Mouse (Mus musculus) urinary bladder, postnatal 14 days (tissue): ENCODE measurements around the gene Nek7.

Experiments used
- DNase-seq: peaks from one replicate; pipeline ENCODE4 v3.0.0; 2021; ENCODE audit warnings: low spot score

Nek7 gene

DNA sequence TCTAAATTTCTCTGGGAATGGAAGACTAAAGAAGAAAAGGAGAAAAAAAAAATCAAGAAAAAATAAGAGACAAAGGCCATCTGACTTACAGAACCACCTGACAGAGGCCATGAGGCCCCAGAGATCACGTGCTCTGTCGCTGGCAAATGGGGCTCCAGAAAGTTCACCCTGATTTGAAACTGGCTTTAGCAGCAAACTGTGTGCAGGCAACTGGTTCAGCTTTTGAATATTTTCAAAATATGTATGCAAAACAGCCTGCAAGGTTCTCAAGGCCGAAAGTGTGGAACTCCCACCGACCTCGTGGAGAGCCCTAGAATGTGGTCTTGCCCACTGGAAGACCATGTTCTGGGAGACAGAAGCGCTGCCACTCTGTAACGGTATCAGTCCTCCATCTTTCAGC is 11.6 kb downstream of the Nek7 start:
- DNase-seq: no peak

DNA sequence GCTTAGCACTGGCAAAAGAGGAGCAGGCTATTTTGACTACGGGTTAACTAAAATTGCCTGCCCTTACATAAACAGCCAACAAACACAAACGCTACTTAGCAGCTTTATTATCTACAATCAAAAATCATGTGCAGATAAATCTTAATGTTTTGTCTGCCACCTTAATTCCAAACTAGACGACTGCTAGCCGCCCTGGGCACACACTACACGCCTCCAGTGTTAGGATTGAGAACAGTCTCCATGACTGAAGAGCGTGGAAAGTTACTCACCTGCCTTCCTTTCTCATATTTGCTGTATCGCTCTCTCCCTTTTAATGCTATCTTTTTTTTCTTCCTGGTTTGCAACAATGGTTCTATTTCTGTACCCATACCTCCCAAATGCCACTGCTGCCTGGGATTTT is 12.1 kb downstream of the Nek7 start:
- no peak for DNase-seq

DNA sequence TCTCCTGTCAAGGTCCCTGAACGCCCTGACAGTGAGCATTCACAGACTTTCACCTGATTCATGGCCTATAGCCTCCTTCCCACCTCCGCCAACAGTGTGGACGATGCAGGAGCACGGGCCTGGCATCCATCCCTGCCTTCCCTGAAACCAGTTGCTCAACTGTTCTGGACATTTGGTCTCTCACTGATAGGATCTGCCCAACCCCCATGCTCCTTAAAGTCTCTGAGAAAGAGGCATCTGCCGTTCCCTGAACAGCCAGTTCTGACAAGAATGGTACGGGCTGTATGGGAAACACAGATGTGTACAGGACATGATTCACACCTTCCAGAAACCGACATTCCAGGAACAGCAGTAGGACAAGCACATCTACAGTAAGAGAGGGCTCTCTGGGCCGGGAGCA is 13.2 kb downstream of the Nek7 start:
- peak; percentile 62 for DNase-seq

DNA sequence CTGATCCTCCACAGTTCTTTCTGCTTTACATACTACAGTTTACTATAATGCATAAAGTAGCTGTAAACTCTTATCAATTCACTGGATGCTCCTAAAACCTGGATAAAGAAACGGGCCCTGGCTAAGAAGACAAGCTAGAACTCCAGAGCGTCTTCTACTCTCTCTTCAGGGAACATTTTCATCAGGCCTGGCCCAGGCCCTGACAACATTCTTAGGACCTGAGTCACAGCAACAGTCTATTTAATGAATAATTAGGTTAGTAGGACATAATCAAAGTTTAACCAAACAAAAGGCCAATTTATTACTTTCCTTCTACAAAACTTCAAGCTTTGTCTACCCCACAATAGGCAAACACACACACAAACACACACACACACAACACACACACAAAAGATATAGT is 15.2 kb downstream of the Nek7 start:
- DNase-seq: peak; percentile 47

DNA sequence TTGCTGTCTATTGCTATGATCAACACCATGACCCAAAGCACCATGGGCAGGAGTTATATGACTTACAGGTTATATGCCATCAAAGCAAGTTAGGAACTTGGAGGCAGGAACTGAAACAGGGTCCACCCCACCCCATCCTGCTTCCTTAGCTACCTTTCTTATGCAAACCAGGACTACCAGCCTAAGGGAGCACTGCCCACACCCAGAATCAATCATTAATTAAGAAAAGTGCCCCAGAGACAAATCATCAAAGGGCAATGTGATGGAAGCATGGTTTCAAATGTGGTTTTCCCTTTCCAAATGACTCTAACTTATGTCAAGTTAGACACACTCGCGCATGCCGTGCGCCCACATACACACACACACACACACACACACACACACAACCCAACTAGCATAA is 16.0 kb downstream of the Nek7 start:
- DNase-seq: no peak

DNA sequence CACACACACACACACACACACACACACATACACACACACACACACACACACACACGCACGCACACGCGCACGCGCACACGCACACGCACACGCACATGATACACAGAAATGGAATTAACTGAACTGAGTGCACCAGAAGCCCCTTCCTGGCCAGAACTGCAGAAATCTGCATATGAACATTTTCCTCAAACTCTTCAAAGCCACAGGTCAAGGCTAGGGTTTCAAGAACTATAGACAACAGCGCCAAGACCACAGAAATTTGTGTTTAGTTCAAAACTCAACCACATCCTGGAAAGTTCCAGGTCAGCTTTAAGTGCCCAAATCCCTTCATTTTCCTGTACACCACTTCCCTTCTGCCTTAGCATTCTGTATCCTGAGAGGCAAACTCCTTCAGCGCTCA is 21.9 kb downstream of the Nek7 start:
- no peak for DNase-seq

DNA sequence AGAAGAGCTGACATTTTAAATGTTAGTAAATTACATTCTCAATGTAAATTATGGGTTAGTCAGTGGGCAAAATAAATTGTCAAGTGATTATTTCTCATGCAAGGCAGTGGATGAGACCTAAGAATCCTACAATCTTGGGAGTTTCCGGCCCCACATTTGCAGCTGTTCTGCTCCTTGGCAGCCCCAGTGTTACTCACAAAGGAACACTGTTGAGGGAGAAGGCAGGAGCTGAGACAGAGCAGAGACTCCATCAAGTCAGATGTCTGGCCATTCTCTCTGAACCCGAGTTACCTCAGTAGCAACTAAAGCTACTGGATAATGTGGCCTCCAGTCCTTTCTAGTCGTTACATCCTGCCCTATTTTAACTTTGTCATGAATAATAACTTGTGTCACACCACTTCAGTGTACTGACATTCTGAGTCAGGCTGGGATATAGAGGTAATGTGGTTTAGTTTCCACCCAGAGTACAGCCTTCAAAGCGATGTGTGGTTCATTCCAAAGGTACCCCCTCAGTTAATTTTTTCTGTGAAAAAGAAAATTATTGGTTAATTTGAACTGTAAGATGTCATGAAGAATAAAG is 23.7 kb downstream of the Nek7 start:
- DNase-seq: no peak

DNA sequence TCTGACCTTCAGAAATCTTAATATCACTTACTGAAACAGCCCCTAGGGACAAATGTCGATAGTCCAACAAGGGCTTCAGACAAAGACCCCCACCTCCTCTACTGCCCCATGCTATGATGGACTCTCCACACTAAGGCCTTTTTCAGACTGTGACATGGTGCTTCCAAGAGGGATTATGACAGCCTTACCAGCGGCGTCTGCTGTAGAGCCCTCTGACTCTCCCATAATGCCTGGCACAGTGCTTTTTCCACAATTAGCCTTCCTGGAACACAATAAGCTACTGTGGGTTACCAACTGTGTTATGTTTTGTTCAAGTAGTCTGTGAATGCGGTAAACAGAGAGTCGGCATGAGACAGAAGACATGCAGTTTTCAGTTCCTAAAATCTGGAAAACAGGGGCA is 25.0 kb downstream of the Nek7 start:
- no peak for DNase-seq

DNA sequence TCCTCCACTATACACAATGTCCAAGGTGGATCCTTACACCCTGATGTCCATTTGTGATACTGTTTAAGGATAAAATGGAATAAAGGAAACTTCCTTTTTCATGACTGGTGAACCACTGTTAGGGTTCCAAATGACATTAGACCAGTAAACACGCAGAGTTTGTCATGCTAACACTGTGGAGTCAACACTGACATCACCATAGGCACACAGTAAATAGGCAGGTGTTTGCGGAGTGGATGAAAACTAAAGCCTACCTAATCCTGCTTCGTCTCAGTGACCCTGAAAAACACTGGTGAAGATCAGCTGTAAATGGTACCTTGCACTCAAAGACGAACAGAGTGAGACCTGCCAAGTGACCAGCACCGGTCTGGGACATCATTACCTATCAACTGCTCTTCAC is 26.0 kb downstream of the Nek7 start:
- DNase-seq: no peak

DNA sequence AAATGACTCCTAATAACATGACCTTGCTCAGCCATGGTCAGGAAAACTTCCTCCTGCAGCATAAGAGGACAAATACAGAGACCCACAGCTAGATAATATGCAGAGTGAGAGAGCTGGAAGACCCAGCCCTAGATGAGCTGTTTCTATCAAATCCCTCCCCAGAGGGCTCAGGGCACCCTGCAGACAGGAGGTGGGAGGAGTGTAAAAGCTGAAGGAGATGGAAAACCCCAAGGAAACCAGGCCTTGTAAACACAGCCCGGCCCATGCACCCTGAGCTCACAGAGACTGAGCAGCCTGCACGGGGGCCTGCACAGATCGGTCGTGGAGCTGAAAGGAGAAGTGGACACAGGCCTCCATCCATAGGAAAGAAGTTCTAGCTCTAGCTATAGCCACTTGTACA is 27.5 kb downstream of the Nek7 start:
- no peak for DNase-seq

DNA sequence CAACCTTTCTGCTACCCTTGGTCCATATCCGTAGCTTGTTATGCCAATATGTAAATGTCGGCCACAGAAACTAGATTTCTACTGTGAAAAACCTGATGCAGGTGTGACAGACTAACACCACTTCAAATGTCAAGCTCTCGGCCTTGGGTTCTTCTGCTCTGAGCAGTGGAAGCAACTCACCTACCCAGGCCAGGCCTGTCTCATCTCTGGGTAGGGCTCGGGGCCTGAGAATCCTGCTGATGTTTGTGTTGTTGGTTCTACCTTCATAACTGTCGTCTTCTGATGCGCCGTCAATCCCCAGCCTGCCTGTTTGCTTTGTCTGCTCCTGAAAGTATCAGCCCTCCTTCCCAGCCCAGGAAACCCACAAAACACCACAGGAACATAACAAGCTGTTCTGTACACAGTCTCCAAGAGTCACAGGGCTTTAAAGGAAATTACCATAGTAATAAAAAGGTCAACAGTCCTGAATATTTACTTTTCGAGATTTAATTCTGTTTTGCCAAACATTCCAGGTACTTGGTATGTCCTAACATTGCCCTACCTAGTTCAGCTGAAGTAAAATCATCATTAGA is 29.4 kb downstream of the Nek7 start:
- DNase-seq: no peak

DNA sequence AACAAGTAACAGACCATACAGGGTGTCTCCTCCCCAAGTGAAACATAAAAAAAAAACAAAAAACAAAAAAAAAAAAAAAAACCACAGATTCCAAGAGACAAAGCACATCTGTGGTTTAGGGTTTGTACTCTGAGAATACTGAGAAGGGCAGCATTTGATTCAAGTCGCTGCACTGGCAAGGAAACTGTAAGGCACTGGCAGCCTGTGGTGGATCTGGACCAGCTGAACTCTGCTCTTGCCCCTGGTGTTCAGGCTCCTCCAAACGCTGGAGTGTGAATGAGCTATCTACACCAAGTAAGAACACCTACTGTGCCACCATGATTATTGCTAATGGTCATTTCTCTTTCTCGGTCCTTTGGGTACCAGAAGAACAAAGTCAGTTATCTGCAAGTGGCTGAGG is 30.8 kb downstream of the Nek7 start:
- no peak for DNase-seq

DNA sequence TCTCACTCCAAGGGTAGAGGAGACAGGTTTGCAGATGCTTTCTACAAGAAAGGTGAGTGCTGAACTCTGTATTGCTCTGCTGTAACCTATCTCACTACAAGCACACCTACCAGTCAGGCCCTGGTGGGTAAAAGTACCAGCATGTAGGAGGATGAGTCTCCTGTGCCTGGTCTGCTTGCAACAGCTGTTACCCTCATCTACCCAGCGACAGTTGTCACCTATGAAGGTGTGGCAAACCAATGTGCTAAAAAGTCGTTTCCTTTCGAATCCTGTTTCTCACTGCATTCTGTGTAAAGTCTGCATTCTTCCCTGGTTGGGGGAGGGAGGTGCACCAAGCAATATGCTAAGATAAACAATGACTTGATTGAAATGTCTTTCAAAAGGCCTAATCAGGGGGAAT is 32.1 kb downstream of the Nek7 start:
- no peak for DNase-seq

DNA sequence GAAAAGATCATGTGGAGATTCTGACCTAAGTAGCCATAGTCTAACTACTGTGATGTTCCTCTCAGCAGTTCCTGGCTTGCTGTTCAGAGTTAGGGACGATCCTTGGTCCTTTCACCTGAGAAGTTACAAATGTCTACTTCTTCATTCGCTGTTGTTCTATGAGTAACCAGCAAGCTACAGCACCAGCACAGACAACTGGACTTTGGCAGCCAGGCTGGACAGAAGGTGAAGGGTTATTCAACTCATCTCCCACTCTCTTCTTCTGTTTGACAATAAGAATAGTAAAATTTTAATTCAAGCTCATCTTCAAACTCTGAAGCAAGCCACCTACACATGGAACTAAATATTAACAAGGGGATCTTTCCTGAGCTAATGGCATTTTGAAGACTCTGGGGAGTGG is 33.0 kb downstream of the Nek7 start:
- DNase-seq: no peak

DNA sequence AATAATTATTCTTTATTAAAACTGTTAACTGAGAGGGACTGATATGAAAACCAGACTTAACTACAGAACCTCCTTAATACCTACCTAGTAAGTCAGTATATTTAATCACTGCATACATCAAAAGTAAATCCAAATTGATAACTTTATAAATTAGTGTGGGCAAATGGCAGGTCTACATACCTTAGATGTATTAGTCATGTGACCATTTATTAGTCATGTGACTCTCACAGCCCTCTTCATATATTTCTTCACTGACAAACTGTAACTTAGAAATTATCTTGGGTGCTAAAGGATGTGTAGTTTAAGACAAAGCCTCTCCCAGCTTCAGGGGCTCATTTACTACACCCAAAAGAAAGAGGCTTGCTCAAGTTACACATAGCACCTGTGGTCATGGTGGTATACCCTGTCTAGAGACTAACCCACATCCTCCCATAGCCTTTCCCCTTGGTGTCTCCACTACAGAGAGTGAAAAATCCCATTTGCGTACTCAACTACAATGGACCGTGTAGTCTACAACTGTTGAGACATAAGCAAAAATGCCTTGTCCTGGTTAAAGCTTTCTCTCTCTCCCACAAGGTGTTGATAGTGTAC is 35.4 kb downstream of the Nek7 start:
- no peak for DNase-seq

DNA sequence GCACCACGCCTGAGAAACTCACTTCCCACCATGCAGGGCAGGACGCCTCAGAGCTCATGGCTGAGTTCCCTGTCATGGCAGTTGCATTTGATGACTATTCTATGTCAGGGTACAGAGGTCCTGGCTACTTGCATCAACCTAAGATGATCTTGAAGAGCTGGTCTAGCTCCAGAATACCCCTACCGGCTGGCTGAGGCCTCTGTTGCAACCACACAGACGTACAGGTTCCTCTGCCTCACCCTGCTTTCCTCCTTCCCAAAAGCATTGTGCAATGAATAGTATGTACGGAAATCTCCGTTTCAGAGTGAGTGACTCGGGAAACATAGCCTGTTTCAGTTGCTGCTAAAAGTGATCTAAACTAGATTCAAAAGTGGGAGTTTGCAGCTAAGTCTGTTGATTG is 37.7 kb downstream of the Nek7 start:
- no peak for DNase-seq

DNA sequence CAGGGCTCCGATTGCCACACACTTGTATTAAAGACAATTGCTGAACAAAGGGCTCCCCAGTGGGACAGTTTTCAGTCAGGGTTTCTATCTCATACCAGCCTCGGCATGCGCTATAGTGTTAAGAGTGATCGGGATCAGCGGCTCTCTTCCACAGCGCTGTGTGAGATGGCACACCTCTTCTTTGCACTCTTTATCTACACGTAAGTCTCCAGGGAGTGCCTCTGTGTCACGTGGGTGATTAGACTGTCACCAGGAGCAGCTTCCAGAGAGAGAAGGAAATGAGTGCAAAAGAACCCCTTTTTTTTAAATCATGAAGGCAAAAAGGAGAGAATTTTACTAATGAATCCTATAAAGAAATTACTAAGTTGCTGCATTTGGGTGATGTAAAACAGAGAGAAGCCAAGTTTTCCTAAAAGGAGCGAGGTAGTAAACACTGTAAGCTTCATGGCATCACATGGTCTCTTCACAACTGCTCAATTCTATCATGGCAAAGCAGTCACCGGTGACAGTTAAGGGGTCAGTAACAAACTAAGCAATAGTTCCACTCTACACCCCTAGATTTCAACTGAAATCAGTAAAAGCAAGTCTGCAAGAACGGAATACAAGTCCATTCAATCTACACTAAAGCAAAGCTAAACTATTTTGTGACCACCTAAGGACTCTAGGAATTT is 40.0 kb downstream of the Nek7 start:
- DNase-seq: no peak

DNA sequence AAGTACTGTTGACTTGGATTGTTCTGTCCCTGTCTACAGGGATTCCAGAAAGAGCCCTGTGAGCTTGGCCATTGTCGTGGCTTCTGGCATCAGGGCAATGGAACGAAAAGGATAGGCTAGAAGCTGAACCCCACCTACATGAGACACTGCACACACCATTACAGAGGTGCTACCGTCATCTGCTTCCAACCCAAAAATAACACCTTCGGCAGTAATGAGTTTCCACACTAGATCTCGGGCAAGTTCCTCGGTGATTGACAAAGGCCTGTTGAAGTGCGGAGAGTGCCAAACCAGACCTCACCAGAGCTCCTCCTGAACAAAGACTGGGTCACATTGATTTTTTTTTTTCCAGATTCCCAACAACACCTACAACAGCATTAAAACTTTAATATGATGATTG is 40.7 kb downstream of the Nek7 start:
- DNase-seq: no peak

DNA sequence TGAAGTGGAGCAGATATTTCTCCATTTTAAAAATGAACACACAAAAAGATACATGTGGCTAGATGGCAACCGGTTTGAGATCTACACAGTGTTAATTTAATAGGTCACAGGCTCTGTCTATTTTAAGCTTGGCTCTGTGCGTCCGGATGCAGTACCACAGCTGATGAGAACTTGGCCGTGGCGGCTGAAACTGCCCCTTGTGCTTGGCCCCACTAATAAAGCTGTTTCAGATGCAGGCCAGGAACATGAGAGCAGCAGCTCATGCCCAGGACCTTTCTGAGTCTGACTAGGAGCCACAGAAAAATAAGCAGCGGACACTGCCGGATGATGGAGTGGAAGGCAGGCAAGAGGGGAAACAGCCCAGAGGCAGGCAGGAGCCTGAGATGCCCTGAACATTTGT is 43.1 kb downstream of the Nek7 start:
- DNase-seq: no peak

DNA sequence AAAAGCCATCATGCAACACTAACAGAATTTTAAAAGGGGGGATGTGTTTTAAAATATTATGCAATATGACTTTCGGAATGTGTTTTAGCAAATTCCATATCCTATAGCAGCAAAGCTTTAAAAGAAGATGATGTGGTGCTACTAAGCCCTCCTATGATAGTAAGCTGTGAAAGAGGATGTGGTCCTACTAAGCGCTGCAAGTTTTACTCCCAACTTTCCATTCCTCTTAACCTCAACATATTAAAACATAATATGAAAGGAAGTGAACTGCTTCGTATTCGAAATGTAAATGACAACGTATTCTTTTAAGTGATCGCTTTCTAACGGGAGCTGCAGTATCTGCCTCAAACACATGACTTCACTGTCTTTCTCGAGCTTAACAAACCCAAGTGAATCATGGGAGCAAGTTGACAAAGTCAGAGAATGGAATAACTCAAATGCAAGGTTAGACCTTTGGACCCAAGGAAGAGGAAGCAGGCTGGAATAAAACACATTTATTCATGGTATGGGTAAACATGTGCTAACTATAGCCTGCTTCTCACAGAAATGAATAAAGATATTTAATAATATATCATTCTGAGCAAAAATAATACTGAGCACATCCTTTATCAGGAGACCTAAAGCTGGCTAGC is 43.8 kb downstream of the Nek7 start:
- DNase-seq: no peak

DNA sequence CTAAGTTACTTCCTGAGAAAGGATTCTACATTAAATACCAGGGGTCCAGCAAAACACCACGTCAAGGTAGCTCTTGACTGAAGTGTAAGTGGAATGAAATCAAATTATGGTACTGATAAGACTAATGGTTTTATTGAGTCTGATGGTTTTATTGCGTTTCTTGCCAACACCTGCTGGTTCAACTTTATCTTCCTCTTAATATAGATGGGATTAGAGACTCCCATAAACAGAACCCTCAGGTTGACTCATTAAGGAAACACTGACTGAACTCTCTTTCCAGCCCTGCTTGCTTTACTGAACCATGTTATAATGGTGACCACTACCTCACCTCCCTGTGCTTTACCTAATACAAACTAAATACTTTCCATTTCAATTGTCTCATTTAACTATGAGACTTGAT is 44.3 kb downstream of the Nek7 start:
- no peak for DNase-seq

DNA sequence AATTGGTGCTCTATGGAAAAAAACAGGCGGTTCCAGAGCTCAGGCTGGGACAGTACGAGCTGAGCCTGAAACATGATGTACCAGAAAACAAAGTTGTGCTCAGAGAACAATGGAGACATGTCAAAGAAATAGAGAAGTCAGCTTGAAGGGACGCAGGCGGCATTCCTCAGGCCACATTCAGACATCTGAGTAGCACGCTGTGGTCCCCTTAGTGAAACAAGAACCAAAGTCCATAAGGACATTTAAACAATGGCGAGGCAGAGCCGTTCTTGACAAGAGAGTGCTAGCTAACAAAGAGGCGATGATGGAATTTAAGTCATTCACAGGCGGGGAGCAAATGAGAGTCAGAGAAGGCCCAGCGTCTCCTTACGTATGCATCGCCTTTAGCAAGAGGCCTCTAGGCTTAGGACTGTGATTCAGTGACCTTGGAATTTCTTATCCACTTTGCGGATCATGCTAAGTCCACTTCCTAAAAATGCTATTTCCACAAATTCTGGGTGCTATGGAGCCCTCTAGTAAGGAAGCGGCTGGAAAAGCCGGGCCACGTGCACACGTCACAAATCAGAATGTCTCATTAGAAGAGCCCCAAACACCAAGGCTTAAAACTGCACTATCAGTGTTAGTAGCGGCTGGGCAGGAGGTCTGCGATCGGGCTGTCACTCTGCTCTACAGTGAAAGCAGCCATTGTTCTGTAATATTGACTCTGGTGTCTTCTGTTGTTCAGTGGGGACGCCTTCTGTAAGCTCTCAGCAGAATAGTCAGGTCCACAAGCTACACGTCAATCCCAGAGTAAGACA is 48.2 kb downstream of the Nek7 start:
- no peak for DNase-seq
